Mouse (Mus musculus) right cerebral cortex, adult 18-20 months (tissue): ENCODE data around the gene Kcnq1.

ENCODE experiments used
- DNase-seq: peaks from one replicate; pipeline ENCODE4 v3.0.0; 2022; ENCODE audit warnings: mixed read lengths

Gene Kcnq1

DNA sequence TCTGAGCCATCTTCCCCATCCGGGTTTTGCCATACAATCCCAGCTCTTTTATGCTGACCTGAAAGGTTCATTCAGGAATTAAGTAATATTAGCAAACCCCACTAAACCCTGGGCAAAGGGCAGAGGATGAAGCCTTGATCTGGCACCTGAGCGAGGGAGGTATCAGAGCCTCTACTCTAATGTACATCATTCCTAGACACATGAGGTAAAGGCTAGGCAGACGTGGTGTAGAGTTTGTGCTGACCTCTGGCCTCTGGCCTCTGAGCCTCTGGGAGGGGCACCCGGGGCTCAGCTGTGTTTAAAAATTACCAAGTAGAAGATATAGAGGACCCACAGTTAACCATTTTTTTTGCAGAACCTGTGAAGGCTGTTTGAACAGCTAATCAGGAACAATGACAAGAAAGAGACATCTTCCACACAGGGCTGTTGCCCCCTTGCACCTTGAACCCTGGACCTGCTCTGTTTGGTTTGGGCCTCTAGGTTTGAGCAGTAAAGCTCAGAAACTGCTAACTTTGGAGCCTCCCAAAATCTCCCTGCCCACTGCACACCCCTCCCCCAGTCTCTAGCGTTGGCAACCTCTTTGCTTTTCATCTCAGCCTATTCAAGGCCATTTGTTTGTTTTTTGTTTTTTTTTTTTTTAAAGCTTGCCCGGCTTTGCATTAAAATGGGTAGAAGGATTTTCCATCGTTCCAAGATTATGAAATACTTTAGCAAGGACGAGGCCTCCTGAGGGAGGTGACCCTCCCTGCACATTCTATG lies 180.5 kb downstream of the Kcnq1 start:
- no peak for DNase-seq

DNA sequence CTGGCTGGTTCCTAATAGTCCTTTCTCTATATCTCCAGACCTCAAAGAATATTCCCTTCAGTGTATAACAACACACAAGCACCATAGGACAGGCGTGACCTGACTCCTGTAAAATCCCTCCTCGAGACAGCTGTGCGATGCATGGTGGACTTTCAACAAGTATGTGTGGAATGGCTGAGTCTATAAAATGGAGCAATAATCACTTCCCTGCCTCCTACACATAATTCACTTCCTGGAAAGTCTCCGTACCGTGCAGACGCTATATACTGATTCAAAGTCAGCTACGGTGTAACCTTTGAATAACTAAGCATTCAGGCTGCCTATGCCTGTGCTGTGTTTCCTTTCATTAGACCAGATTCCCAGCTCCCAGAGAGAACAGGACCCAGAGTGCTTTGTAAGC lies 182.0 kb downstream of the Kcnq1 start:
- no peak for DNase-seq

DNA sequence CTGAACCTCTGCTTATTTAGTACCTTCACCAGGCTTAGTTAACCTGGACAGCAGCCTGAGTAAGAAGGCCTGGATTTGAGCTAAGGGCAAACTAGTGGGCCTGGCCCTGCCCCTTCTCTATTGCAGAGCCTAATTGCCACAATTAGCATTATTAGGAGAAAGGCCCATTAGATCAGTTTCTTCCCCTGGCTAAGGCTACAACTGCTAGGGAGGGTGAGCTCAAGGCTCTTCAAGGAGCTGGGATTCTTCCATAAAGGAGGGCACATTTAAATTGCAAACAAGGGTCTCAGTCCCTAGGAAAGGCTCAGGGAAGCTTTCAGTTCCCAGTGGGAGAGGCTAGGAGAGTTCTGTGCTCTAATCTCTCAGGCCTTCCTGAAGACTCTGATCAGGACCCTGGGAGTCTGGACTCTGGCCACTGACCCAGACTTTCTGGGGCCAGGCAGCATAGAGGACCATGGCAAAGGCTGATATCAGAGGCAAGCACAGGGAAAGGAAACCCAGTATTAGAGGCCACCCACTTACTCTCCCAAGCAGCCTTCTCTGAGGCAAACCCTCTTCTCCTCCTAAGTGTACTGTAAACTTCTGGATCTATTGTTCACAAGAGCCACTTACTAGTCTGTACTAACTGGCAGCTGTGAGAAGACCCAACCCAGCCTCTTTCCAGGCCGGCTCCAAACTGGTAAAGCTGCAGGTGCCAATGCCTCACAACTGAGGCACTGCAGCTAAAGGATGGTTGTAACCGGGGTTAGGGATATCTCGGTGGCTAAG lies 183.1 kb downstream of the Kcnq1 start:
- no peak for DNase-seq

DNA sequence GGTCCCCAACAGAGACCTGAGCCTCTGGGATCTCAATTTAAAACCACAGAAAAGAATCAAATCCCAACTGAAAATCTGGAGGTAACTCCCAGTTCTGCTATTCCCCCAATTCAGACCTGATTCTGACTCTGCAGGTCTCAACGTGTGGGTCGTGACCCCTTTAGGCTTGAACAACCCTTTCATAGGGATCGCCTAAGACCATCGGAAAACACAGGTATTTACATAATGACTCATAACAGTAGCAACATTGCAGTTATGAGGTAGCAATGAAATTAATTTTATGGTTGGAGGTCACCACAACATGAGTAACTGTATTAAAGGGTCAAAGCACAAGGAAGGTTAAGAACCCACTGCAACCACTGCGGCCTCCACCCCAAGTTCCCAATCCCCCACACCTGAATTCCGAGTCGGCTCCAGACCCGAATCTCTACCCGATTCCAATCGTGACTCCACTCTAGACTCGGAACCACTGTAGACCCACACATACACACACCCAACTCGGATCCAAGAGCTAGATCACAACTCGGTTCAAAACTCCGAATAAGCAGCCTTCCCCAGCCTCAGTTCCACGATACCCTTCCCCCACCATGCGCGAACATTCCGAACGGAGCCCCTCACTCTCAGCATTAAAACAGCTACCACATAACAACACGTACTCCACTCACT lies 188.7 kb downstream of the Kcnq1 start:
- no peak for DNase-seq

DNA sequence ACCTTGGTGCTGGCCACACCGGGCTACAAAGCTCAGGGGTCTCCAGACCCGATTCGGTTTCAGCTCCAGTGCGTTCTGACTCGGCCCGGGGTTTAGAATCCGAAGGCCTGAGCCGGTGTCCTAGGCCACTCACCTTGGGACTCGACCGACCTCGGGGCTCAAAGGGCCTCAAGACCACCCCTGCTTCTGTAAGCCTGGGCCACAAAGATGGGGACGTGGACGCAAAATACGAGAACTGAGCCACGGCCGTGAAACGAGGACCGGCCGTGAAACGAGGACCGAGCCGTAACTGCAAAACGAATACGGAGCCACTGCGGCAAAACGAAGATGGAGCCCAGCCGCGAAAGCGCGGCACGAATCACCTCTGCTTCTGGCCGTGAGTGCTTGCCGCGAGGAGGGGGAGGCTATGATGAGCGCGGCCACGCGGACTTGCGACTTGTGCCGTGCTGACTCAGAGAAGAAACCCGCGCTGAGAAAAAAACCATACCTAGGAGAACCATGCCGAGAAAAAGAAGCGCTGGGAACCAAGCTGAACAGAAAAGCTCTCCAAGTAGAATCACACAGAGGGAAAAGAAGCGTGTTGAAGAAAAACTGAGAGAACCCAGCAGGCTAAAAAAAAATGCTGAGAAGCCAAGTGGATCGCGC lies 189.3 kb downstream of the Kcnq1 start:
- DNase-seq, result peak; percentile 52

DNA sequence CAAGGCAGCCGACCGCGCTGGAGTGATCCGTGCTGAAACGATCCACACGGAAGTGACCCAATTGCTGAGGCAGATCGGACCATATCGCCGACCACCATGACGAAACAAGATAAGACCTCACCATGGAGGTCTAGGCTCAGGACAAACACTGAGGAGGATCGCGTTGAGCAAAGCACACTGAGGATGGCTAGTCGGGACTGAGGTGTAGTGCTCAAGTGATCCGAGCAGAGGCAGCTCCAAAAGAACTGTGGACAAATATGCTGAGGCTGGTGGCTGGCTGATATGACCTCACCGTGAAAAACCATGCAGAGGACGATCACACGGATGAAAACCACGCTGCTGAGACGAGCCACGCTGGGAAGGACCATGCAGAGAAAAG lies 189.8 kb downstream of the Kcnq1 start:
- DNase-seq, result no peak

DNA sequence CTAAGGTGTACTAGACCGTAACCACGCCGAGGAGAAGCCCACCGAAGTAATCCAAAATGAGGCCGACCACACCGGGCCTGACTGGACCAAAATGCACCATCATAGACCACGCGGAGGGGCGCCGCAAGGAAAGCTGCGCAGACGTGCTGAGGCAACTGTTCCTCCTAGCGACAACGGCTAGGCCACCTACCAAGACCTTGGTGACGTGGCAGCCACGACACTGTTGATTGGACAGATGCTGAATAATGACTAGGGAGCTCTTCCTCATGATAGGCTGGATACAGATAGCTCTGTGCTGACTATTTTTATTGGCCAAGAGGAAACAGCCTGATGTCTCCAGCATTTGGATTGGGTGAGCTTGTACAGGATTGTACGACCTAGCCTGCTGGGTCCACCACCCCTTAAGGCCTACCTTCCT lies 190.2 kb downstream of the Kcnq1 start:
- DNase-seq, result peak; percentile 95

DNA sequence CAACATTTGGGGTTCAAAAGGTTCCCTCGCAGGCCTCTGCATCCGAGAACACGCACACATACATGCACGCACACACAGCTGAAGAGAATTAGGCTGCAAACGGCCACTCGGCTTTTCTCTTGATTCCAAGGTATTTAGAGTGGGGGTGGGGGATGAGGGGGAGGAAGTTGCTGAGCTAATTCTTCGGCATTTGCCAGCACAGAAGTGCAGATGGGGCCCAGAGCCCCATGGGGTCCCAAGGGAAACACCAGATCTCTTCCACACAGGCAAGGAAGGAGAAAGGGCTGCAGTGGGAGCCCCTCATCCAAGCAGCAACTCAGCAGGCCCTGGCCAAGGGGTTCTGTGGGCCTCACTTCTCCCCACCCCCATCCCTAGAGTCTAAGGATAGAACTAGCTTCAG lies 193.9 kb downstream of the Kcnq1 start:
- DNase-seq, result no peak

DNA sequence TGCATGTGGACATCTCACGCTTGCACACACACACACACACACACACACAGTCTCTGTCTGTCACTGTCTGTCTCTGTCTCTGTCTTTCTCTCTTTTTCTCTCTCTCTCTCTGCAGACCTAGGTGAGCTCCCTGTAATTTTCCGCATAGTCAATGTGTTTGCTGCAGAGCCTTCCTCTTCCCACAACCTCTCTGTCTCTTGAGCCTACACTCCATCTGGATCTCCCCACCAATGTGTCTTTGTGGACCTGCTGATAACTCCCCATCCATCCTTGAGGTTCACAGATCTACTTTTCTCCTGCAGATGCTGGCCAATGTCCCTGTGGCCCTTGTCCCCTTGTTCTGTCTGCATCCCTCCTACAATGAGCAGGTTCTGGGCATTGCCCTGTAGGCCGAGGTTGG lies 194.5 kb downstream of the Kcnq1 start:
- DNase-seq, result peak; percentile 21

DNA sequence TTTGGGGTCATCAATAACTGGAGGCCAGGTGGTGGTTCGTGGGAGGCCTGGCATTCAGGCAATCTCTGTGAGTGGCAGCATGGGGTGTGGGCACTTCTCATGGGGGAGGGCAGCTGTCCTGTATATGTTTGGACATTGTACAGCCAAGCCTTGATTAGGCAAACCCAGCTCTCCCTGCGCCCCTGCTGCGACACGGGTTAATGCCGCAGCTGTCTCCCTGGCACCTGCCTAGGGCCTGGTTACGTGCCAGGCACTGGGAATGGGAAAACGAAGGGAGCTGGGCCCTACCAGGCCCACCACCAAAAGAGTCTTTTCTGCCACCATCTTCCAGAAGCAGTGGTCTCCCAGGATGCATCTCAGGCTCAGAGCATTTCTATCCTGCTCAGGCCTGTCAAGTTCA lies 196.0 kb downstream of the Kcnq1 start:
- no peak for DNase-seq

DNA sequence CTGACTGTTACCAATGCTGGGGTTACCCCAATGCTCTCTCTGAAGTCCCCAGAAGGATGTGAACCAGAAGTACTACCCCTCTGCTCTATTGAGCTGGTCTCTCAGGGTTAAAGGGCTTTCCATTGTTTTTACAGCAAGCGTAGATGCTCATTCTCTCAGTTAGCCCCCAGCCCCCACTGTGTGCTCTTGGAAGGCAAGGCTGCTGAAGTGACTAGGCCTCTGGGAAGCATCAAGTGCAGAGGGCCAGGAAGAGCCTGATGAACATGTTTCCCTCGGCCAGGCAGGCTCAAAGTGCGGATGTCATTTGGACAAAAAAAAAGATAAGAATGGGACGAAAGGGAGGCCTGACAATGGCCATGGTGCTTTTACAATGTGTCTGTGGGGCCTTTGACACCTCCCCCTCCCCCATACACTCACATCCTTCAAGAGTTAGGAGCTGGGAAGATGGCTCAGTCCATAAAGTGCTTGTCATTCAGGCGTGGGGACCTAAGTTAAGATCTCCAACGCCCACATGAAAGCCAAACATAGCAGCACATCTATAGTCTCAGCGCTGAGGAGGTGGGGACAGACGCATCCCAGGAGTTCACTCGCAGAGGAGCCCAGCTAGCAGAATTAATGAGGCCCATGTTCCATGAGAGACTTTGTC lies 196.6 kb downstream of the Kcnq1 start:
- DNase-seq, result peak; percentile 82

DNA sequence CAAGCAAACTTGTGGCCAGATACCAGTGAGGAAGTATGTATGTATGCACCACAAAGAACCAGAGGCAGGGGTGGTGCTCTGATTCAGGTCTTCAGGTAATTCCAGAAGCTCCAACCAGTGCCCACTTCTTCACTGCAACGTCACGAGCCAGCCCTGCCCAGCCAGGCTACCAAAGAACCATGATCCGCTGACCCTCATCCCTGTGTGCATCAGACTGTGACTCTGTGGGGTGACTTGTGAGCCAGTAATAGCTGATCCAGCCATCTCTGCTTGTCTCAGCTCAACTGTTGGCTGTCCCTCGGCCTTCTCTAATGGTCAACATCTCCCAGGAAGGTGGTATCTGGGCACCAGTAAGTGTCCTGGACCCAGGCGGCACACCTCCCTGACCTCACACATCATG lies 197.4 kb downstream of the Kcnq1 start:
- no peak for DNase-seq

DNA sequence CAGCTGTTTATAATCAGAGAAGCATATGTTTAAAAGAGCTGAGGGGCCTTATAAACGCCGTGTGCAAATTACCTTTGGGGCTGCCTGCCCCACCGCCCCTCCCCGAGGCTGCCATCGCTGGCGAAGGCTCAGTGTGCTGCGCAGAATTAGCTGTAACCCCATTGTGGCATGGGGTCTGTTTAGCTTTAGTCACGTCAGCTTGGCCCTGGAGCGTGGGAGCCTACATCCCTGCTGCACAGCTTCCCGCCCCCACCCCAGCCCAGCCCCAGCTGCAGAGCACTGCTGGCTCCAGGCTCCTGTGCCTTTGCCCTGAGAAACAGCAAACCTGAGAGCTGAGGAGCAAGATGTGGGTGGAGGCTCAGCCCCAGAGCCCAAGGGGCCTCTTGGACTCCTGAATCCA lies 199.6 kb downstream of the Kcnq1 start:
- no peak for DNase-seq

DNA sequence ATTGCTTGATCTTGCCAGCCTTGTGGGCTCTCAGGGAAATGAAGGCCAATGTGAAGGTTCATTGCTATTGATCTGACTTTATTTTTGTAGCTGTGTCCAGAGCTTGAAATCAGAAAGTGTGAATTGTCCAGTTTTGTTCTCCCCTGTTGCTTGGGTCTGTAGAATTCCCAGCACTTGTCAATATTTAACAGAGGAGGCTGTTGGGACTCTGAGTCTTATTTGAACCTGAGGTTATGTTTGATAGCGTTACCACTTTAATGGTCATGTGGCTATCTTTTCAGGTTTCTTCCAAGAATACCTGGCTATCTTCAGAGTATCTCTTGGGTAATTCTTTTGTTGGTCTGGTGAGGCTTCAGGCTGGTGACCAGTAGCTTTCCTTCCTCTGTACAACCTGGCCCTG lies 201.8 kb downstream of the Kcnq1 start:
- DNase-seq, result no peak

DNA sequence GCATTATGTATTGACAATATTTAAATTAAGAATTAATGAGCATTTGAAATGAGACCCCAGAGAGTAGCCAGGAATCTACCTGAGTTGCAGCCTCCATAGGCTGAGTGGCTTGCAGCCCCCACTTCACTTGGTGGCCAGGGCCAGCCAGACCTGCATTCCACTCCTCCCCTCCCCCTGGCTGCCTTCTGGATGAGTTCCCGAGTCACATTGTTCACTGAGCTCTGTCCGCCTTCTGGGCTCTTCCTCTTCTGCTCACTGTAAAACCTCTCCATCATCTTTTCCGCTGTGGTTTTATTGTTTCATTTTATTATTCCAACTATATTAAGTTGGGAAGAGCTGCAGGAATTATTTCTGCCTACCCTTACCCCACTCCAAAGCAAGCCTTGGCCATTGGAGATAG lies 204.1 kb downstream of the Kcnq1 start:
- no peak for DNase-seq

DNA sequence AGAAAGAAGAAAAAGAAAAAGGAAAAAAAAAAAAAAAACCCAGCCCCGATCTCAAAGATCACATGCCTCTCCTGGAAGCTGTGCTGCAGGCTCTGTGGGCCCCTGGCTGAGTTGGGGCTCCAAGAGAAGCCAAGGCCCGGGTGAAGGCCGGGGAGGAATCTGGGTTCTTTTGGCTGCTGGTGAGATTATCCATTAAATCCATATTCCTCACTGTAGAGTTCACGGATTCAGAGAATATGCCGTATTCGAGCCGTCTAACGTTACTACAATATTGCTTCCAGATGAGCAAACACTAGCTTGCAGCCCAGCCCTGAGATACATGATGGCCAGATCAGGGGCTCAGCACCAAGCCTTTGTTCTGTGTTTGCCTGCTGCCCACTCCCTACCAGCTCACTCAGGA lies 204.7 kb downstream of the Kcnq1 start:
- no peak for DNase-seq

DNA sequence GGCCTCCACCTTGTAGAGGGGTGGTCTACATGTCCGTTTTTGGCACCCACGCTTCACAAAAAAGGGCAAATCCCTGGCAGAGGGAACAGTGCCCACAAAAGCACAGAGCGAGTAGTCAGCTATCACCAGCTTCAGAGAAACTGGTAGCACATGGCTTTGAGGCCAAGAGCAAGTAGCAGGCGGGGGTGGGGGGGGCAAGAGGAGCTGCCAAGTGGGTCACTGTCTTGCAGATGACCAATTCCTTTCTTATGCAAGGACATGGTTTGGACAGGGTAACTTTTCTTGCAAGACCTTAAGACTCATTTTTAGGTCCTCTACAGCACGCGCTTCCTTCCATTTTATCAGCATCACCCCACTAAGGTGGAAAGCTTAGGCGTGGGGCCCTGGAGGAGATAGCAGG lies 205.3 kb downstream of the Kcnq1 start:
- no peak for DNase-seq

DNA sequence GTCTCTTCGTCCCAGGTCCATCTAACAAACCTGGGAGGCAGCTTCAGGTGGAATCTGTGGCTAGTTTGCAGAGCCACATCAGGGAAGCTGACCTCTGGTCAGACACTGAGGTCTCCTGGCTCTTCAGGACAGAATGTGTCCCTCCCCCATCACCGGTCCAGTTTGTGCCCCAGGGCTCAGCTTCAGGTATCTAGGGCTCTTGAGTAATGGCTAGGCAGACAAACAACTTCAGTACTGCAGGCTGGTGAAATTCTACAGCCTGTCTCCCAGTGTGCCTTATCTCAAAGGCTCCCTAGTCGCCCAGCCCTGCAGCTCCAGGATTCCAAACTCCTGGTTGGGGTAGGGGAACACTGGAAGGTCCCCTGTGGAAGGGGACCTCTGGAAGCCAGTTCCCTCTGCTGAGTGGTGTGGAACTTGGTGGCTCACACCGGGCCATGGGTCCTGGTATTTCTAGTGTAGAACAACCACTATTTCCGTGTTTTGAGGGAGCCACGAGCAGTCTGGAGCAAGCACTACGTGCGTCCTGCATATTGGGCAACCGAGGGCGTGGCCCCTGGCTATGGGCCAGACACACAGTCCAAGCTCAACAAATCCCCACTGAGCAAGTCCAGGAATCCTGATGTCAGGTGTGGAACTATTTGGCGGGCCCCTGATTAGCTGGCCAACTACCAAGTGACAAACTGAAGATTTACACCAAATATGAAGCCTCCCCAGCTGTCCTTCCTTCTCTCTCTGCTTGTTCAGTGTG lies 207.6 kb downstream of the Kcnq1 start:
- DNase-seq, result no peak

DNA sequence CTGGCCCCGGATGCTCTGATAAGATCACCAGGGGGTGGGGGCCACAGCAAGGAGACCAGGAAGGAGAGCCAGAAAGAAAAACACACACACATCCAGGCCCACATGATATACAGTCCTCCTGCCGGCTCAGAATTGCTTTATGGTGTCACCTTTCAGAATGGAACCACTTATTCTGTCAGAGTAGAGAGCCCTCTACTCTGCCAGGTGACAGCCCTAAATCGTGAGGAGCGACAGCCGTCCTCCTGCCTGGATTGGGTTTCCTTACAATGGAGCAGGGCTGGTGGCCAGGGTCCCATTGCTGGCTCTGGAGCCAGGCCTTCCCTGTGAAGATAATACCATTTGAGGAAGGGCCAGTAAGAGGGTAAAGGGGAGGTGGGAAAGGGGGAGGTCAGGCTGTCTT lies 212.3 kb downstream of the Kcnq1 start:
- DNase-seq, result no peak

DNA sequence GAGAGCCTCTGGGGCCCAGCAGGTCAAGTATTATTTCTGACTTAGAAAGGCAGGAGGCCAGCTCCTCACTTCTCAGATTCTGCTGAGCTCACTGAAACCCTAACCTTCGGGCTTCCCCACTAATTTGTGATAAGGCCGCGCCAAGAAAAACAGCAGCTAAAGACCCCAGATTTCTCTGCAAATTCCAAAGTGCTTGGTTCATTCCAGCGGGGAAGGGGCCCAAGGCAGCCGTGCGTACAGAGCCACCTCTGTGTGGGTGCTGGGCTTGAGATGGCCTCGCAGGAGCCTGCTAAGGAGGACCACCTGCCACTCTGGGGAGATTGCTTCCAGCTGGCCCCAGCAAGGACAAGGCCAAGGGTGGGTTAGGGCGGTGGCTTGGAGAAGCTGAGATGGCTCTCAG lies 214.2 kb downstream of the Kcnq1 start:
- no peak for DNase-seq

DNA sequence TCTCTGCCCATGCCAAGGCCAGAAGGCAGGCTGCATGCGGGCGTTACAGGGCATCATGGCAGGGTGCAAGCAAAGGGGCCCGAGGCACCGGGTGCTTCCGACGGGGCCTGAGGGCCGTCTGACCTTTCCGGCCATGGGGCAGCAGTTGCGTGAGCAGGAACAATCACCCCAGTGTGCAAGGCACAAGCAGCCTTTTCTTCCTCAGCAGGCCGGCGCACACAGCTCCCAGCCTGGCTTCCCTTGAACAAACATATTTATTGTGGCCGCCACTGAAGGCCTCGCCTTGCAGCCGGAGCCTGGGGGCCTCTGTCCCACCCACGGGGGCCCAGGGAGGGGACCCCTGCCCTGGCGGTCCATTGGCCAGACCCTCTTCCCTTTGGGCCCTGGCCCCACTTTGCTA lies 218.9 kb downstream of the Kcnq1 start:
- DNase-seq, result no peak

DNA sequence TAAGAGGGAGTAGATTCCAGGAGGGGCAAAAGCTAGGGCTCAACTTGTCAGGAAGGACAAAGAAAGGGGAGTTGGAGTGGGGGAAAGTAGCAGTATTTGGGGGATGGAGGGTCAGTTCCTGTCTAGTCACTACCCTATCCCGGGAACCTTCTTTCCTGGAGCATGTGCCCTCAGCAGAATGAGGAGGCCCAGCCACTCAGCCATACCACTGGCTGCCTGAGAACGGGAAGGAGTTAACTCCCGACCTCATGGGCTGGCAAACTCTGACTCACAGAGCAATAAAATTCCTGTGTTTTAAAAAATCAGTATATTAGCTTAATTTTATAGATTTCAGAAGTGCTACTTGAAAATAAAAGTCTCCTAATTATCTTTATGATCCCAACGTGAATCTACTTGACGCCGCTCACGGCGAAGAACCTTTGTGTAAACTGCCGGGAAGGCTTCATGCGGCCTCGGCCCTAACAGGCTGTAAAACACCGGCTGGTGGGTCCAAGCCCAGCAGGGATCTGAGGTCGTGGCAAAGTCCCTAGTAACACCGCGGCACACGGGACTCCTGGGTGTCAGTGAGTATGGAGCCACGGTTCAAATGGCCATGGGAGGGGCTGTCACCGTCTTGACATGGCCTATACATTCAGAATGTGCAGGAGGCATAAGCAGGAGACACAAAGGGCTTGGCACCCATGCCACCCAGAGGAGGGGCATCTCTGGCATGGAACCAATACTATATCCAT lies 222.2 kb downstream of the Kcnq1 start:
- DNase-seq, result no peak
